Mouse (Mus musculus): ENCODE results near the gene Tmem120b.

Gene Tmem120b

GRCm38 (mm10) chr5:123142161-123143157, 74.2 kb downstream of the Tmem120b start, which contains the start of gene Setd1b:
TSS of gene Setd1b (plus strand) at chr5:123142193.
- peak; percentile 78 for DNase-seq

DNA sequence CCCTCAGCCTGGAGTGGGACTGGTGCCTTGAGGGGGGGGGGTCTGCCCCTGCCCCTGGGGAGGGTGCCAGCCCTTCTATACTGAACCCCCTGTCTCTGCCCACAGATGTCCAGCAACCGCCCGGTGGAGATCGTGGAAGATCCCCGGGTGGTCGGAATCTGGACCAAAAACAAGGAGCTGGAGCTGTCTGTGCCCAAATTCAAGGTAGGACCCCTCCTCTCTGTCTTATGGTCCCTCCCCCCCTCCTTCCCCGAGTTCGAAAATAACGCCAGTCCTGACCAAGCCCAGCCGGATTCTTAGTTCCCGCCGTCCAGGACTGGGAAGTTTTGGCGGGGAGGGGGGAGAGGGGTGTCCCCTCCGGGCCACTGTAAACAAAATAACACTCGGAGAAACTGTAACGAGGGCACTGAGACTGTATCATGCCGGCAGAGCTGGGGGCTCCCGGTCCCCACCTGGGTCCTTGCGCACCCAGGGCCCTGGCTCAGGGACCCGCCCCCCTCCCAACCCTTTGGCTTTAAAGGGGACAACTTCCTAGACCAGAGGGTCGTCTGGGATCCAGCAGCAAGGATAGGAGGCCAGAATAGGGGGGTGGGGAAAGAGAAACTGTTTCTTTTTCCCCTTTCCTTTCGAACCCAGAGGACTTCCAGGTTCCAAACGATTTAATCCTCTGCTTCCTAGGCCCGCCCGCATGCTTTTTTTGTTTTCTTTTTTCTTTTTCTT, 75.2 kb downstream of the Tmem120b start:
- DNase-seq = no peak

- no peak for DNase-seq
These were observed 75.9 kb downstream of the Tmem120b start for GRCm38 (mm10) chr5:123143971-123144745.

GRCm38 (mm10) chr5:123144746-123145590, 76.8 kb downstream of the Tmem120b start:
- DNase-seq = no peak

GRCm38 (mm10) chr5:123146357-123146756, 78.1 kb downstream of the Tmem120b start:
- DNase-seq = no peak

DNA sequence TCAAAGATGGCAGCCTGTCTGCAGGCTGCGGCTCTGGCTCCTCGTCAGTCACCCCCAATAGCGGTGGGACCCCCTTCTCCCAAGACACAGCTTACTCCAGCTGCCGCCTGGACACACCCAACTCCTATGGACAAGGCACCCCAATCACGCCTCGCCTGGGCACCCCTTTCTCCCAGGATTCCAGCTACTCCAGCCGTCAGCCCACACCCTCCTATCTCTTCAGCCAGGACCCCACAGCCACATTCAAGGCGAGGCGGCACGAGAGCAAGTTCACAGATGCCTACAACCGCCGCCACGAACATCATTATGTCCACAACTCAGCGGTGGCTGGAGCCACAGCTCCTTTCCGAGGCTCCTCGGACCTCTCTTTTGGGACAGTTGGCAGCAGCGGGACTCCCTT, 79.4 kb downstream of the Tmem120b start:
- DNase-seq = no peak

DNA sequence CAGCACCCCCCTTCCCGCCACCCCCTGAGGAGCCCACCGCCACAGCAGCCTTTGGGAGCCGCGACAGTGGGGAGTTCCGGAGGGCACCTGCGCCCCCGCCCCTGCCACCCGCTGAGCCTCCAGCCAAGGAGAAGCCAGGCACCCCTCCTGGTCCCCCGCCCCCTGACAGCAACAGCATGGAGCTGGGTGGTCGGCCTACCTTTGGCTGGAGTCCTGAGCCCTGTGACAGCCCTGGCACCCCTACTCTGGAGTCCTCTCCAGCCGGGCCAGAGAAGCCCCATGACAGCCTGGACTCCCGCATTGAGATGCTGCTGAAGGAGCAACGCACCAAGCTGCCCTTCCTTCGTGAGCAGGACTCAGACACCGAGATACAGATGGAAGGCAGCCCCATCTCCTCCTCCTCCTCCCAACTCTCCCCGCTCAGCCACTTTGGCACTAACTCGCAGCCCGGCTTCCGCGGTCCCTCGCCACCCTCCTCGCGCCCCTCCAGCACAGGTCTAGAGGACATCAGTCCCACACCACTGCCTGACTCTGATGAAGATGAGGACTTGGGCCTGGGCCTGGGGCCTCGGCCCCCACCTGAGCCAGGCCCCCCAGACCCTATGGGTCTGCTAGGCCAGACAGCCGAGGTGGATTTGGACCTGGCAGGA, 80.0 kb downstream of the Tmem120b start:
- no peak for DNase-seq

GRCm38 (mm10) chr5:123149451-123150400, 81.5 kb downstream of the Tmem120b start:
- peak; percentile 94 for DNase-seq

DNA sequence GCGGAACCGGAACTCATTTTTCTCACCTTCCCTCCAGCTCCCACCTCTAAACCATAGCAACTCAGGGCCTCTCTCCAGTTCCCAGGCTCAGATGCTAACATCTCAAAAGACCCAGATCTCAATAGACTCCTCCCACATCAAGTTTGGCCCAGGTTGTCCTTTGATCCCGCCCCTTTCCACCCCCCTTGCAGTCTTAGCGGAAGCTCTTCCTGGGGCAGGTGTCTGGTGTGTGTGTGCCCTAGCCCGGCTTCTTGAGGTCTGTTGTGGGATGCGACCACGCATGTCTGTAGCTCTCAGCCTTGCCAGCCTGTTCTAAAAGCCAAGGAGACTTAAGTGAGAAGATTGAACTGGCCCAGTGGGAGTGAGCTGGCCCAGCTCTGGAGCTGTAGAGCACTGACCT, 82.4 kb downstream of the Tmem120b start:
- no peak for DNase-seq

DNA sequence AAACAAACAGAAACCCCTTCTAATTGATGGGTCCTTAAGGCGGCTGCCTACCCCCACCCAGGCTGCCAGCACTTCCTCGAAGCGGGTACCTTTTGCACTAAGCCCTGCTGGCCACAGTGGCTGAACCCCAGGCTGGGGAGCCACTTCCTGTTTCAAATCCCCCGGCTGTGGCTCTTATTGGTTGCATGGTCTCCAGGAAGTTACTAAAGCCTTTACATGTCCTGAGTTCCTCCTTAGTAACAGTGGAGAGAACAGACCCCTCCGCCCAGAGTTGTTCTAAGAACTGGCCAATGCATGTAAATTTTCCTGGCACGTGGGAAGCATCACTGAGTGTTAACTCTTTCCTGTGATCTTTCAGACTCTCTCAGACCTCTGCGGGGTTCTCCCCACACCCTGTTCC, 82.9 kb downstream of the Tmem120b start:
- no peak for DNase-seq

DNA sequence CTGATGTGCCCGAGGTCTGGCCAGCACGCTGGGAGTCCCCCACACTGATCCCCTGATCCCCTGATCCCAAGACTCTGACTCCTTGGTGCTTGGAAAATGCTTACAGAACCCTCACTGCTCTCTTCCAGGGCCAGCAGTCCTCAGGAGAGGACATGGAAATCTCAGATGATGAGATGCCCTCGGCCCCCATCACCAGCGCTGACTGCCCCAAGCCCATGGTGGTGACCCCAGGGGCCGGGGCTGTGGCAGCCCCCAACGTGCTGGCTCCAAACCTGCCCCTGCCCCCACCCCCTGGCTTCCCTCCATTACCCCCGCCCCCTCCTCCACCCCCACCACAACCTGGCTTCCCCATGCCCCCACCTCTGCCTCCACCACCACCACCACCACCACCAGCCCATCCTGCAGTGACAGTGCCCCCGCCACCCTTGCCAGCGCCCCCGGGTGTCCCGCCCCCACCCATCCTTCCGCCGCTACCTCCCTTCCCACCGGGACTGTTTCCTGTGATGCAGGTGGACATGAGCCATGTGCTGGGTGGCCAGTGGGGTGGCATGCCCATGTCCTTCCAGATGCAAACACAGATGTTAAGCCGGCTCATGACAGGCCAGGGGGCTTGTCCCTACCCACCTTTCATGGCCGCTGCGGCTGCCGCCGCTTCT, 83.6 kb downstream of the Tmem120b start:
- DNase-seq = no peak

DNA sequence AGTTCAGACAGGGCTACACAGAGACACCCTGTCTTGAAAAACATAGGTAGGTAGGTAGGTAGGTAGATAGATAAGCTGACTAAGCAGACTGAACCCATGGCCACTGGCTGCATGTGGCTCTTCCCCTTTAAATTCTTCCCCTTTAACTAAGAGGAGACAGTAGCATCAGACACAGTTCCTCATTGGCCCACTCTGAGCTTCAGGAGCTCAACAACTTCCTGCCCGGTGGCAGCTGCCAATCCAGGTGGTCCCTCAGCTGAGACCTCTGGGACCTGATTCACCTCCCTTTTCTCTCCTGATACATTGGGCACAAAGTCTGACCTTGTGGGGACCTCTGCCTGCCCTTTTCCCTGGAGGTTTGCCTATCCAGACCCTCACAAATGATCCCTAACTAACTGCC, 84.7 kb downstream of the Tmem120b start:
- no peak for DNase-seq

- peak; percentile 85 for DNase-seq
These were observed 87.2 kb downstream of the Tmem120b start for GRCm38 (mm10) chr5:123155425-123155824.

DNA sequence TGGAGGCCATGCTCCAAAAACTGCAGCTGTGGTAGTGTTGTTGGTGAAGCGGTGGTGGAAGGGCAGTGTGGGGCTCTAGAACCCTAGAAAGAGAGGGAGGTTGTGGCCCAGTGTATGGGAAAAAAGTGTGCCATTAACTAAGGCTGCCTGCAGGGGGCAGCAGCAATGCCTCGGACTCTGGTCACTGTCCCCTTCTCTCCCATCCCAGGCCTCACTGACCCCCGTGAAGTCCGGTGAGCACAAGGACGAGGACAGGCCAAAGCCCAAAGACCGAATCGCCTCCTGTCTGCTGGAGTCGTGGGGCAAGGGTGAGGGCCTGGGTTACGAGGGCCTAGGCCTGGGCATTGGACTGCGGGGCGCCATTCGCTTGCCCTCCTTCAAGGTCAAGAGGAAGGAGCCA, 88.5 kb downstream of the Tmem120b start:
- DNase-seq = peak; percentile 58

- no peak for DNase-seq
These were observed 89.8 kb downstream of the Tmem120b start for GRCm38 (mm10) chr5:123157972-123158371.

DNA sequence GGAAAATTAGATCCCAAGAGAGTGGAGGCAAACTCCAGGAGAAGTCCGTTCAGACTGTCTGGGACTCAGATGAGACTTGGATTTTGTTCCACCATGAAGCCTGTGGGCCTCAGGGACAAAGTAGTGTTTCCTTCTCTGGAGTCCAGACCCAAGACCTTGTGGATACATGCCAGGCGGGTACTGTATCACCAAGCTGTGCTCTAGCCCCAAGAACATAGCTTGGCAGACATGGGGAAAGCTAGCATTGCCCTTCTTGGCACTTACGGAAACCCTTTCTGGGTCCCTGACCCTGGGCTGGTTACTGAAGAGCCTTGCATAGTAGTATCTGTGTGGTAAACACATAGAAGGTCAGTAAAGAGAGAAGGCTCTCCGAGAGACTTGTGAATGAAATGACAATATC, 91.2 kb downstream of the Tmem120b start:
- DNase-seq = no peak

DNA sequence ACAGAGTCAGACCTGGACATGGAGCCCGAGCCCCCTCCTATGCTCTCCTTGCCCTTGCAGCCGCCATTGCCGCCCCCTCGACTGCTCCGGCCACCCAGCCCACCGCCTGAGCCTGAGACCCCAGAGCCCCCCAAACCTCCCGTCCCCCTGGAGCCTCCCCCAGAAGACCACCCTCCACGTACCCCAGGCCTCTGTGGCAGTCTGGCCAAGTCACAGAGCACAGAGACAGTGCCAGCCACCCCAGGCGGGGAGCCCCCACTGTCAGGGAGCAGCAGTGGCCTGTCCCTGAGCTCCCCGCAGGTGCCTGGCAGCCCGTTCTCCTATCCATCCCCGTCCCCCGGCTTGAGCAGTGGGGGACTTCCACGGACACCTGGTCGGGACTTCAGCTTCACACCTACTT, 91.7 kb downstream of the Tmem120b start:
- no peak for DNase-seq

DNA sequence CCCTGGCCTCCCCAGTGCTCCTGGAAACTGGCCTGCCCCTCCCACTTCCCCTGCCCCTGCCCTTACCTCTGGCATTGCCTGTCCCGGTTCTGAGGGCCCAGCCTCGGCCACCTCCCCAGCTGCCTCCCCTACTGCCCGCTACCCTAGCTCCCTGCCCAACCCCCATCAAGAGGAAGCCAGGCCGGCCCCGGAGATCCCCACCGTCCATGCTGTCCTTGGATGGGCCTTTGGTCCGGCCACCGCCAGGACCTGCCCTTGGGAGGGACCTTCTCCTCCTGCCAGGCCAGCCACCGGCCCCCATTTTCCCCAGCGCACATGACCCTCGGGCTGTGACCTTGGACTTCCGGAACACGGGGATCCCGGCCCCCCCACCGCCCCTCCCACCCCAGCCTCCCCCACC, 92.1 kb downstream of the Tmem120b start:
- no peak for DNase-seq

GRCm38 (mm10) chr5:123162942-123163341, 94.7 kb downstream of the Tmem120b start:
- no peak for DNase-seq

- DNase-seq = no peak
These were observed 98.2 kb downstream of the Tmem120b start for GRCm38 (mm10) chr5:123166437-123166836.

Data from kidney, adult 9 months (tissue).